Mouse (Mus musculus) MEL (cell line): ENCODE measurements around the gene Daglb. TPM values are rescaled to one million over a fixed set of nuclear protein-coding genes. Genes with fewer than 3 reads are reported as not detected.

Experiments used
- DNase-seq: peaks from one replicate; pipeline ENCODE4 v3.0.0; 2011; ENCODE audit warnings: low read depth, low spot score
- H3K27ac ChIP-seq: 2 replicates; pipeline ENCODE4 v1.5.1; 2012; ENCODE audit warnings: low read depth, mild to moderate bottlenecking, control low read depth, low read length, moderate library complexity; ENCODE audit not compliant: control insufficient read depth
- H3K27me3 ChIP-seq, 2 experiments: fragments of 150-350 bp in 1 of 2; sonication (generic) in 1 of 2; 2 replicates each; pipeline ENCODE4 v1.6.1; 2012; ENCODE audit warnings: low read length in 2 of 2, mild to moderate bottlenecking in 2 of 2, improper control_type of control experiment in 1 of 2, moderate library complexity in 1 of 2; ENCODE audit not compliant: insufficient read depth in 2 of 2, control insufficient read depth in 1 of 2
- H3K36me3 ChIP-seq, 2 experiments: 2 replicates each; pipeline ENCODE4 v1.6.1; 2012 to 2014; ENCODE audit warnings: low read length in 2 of 2, improper control_type of control experiment in 1 of 2, inconsistent platforms in 1 of 2, mild to moderate bottlenecking in 1 of 2; ENCODE audit not compliant: insufficient read depth in 2 of 2, control insufficient read depth in 1 of 2
- H3K4me1 ChIP-seq, 2 experiments: fragments of 150-350 bp in 1 of 2; sonication (generic) in 1 of 2; 2 replicates each; pipeline ENCODE4 v1.6.1; 2012; ENCODE audit warnings: low read length in 2 of 2, improper control_type of control experiment in 1 of 2, mild to moderate bottlenecking in 1 of 2; ENCODE audit not compliant: insufficient read depth in 2 of 2, control insufficient read depth in 1 of 2
- H3K4me3 ChIP-seq, 2 experiments: fragments of 150-350 bp in 1 of 2; sonication (generic) in 1 of 2; 2 replicates each; pipeline ENCODE4 v1.5.1; 2012; ENCODE audit warnings: low read depth in 2 of 2, low read length in 2 of 2, mild to moderate bottlenecking in 2 of 2, moderate library complexity in 2 of 2, control low read depth in 1 of 2, improper control_type of control experiment in 1 of 2; ENCODE audit not compliant: control insufficient read depth in 1 of 2, insufficient read depth in 1 of 2
- H3K79me2 ChIP-seq: 2 replicates; pipeline ENCODE4 v1.6.1; 2012; ENCODE audit warnings: mild to moderate bottlenecking, low read length, moderate library complexity; ENCODE audit not compliant: control insufficient read depth, poor library complexity, insufficient read depth
- H3K9ac ChIP-seq: 2 replicates; pipeline ENCODE4 v1.6.1; 2012; ENCODE audit warnings: low read depth, mild to moderate bottlenecking, control low read depth, low read length, moderate library complexity; ENCODE audit not compliant: control insufficient read depth, poor library complexity, severe bottlenecking
- H3K9me3 ChIP-seq: fragments of 150-350 bp; sonication (generic); replicated peaks from 2 replicates; pipeline ENCODE4 v1.6.1; 2012; ENCODE audit warnings: mild to moderate bottlenecking, low read length, improper control_type of control experiment, moderate library complexity; ENCODE audit not compliant: insufficient read depth
- BHLHE40 ChIP-seq: IDR thresholded peaks from 2 replicates; pipeline ENCODE4 v1.6.1; 2012; ENCODE audit warnings: low read depth, mild to moderate bottlenecking, inconsistent platforms, low read length, improper control_type of control experiment, borderline replicate concordance
- CTCF ChIP-seq, 3 experiments: IDR thresholded peaks in 2 of 3; conservative IDR thresholded peaks in 1 of 3; 2 replicates each; pipeline ENCODE4 v1.5.1; 2011 to 2012; ENCODE audit warnings: low read length in 3 of 3, low read depth in 2 of 3, mild to moderate bottlenecking in 2 of 3, improper control_type of control experiment in 1 of 3, inconsistent platforms in 1 of 3, mixed read lengths in 1 of 3, moderate library complexity in 1 of 3; ENCODE audit not compliant: control insufficient read depth in 1 of 3, insufficient read depth in 1 of 3, poor library complexity in 1 of 3, severe bottlenecking in 1 of 3
- ELF1 ChIP-seq: IDR thresholded peaks from 2 replicates; pipeline ENCODE4 v1.6.1; 2014; ENCODE audit warnings: low read depth, mild to moderate bottlenecking, inconsistent platforms, low read length, improper control_type of control experiment, moderate library complexity
- EP300 ChIP-seq, 2 experiments: IDR thresholded peaks; 2 replicates each; pipeline ENCODE4 v1.6.1; 2011; ENCODE audit warnings: improper control_type of control experiment in 2 of 2, low read length in 2 of 2, low read depth in 1 of 2, mild to moderate bottlenecking in 1 of 2
- ETS1 ChIP-seq: IDR thresholded peaks from 2 replicates; pipeline ENCODE4 v1.6.1; 2012; ENCODE audit warnings: low read depth, mild to moderate bottlenecking, inconsistent platforms, low read length, improper control_type of control experiment, moderate library complexity
- GABPA ChIP-seq: IDR thresholded peaks from 2 replicates; pipeline ENCODE4 v1.6.1; 2012; ENCODE audit warnings: low read depth, mild to moderate bottlenecking, inconsistent platforms, low read length, improper control_type of control experiment, moderate library complexity
- GATA1 ChIP-seq: IDR thresholded peaks from 2 replicates; pipeline ENCODE4 v1.6.1; 2011; ENCODE audit warnings: low read depth, low read length, improper control_type of control experiment
- MAFK ChIP-seq: IDR thresholded peaks from 2 replicates; pipeline ENCODE4 v1.6.1; 2011; ENCODE audit warnings: low read depth, mild to moderate bottlenecking, low read length, improper control_type of control experiment, borderline replicate concordance
- MAX ChIP-seq: IDR thresholded peaks from 2 replicates; pipeline ENCODE4 v1.6.1; 2011; ENCODE audit warnings: low read length, improper control_type of control experiment
- MXI1 ChIP-seq: IDR thresholded peaks from 2 replicates; pipeline ENCODE4 v1.6.1; 2011; ENCODE audit warnings: mild to moderate bottlenecking, low read depth, low read length, improper control_type of control experiment
- MYB ChIP-seq: IDR thresholded peaks from 2 replicates; pipeline ENCODE4 v1.6.1; 2011; ENCODE audit warnings: mild to moderate bottlenecking, low read depth, low read length, improper control_type of control experiment
- NELFE ChIP-seq: IDR thresholded peaks from 2 replicates; pipeline ENCODE4 v1.6.1; 2011; ENCODE audit warnings: low read depth, low read length, improper control_type of control experiment
- RAD21 ChIP-seq: IDR thresholded peaks from 2 replicates; pipeline ENCODE4 v1.6.1; 2011; ENCODE audit warnings: mild to moderate bottlenecking, low read depth, low read length, improper control_type of control experiment
- RCOR1 ChIP-seq: IDR thresholded peaks from 2 replicates; pipeline ENCODE4 v1.6.1; 2012; ENCODE audit warnings: low read depth, mild to moderate bottlenecking, inconsistent platforms, low read length, improper control_type of control experiment
- SIN3A ChIP-seq: IDR thresholded peaks from 2 replicates; pipeline ENCODE4 v1.6.1; 2012; ENCODE audit warnings: low read length, improper control_type of control experiment, inconsistent platforms
- SMC3 ChIP-seq: IDR thresholded peaks from 2 replicates; pipeline ENCODE4 v1.6.1; 2011; ENCODE audit warnings: low read depth, low read length, improper control_type of control experiment
- TAL1 ChIP-seq: IDR thresholded peaks from 2 replicates; pipeline ENCODE4 v1.6.1; 2012; ENCODE audit warnings: mild to moderate bottlenecking, inconsistent platforms, low read length, moderate library complexity, mixed read lengths
- TBP ChIP-seq: IDR thresholded peaks from 2 replicates; pipeline ENCODE4 v1.8.0; 2011; ENCODE audit warnings: low read depth, low read length, improper control_type of control experiment
- TCF12 ChIP-seq: IDR thresholded peaks from 2 replicates; pipeline ENCODE4 v1.6.1; 2014; ENCODE audit warnings: low read depth, mild to moderate bottlenecking, inconsistent platforms, low read length, improper control_type of control experiment, moderate library complexity
- UBTF ChIP-seq: IDR thresholded peaks from 2 replicates; pipeline ENCODE4 v1.6.1; 2012; ENCODE audit warnings: low read depth, mild to moderate bottlenecking, inconsistent platforms, low read length, improper control_type of control experiment, moderate library complexity, borderline replicate concordance; ENCODE audit not compliant: insufficient read depth
- USF1 ChIP-seq: IDR thresholded peaks from 2 replicates; pipeline ENCODE4 v1.6.1; 2014; ENCODE audit warnings: low read depth, mild to moderate bottlenecking, inconsistent platforms, low read length, improper control_type of control experiment, moderate library complexity
- ZC3H11A ChIP-seq: IDR thresholded peaks from 2 replicates; pipeline ENCODE4 v1.6.1; 2012; ENCODE audit warnings: low read depth, mild to moderate bottlenecking, inconsistent platforms, low read length, improper control_type of control experiment
- ZNF384 ChIP-seq: IDR thresholded peaks from 2 replicates; pipeline ENCODE4 v1.6.1; 2012; ENCODE audit warnings: low read depth, mild to moderate bottlenecking, inconsistent platforms, low read length, improper control_type of control experiment
- polyA plus RNA-seq, 2 experiments: library from polyadenylated mRNA; stranded (reverse) in 1 of 2; unstranded in 1 of 2; fragments of >175 nt in 1 of 2; fragments of >200 nt in 1 of 2; gene quantifications; 2 replicates each; pipeline versions ENCODE4 v1.2.1 to v1.2.4; 2012; ENCODE audit warnings: low replicate concordance in 2 of 2, low read depth in 1 of 2; ENCODE audit not compliant: insufficient read length in 2 of 2, insufficient read depth in 1 of 2, missing spikeins in 1 of 2
- total RNA-seq: library from RNA; depleted of rRNA; stranded (reverse); fragments of 300-350 nt; gene quantifications from 2 replicates; pipeline ENCODE4 v1.2.3, GENCODE M21; 2012

The Daglb gene
- total and polyA plus RNA-seq, 3 experiments, result 8.9 to 10.4 TPM; not detected in 1

DNA sequence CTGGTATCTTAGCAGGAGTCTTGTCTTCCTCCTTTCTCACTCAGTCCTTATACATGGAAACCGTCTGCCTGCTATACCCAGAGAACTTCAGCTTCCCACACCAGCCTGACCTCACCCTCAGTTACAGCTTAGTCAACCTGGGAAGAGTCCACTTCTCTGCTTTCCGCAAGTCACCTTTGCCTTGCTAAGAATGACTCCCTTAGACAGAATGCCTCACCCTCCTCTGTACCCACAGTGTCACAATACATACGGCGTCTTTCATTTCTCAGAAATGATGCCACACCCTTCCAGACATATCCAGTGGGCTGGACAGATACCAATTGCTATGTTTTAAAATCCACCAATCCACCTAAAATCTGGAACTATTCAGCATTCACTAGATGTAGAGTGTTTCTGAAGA, 47.9 kb downstream of the Daglb start:
- no peak overlapping the region for H3K9ac ChIP-seq
- peaks cover 3 to 14% of the 10 kb centered on the region in 2 experiments for H3K4me1 ChIP-seq
- peaks cover 17 to 24% of the 10 kb centered on the region in 2 experiments for H3K36me3 ChIP-seq
- peaks cover 31% of the 10 kb centered on the region for H3K79me2 ChIP-seq
- no peak overlapping the region for H3K4me3 ChIP-seq
- no peaks in the 10 kb centered on the region for H3K9me3 ChIP-seq
- TF ChIP-seq SMC3 (no peak), BHLHE40 (no peak), TBP (no peak), UBTF (no peak), RAD21 (no peak), EP300 (IDR thresholded peaks at IDR 0.05; ENCODE audit: low read depth in 1 of 2, low read length in 2 of 2) (no peak)
- TF ChIP-seq, all 39 proteins: peak for 0
- no peaks in the 10 kb centered on the region for H3K27me3 ChIP-seq
- no peak overlapping the region for H3K27ac ChIP-seq
- no peak for DNase-seq

DNA sequence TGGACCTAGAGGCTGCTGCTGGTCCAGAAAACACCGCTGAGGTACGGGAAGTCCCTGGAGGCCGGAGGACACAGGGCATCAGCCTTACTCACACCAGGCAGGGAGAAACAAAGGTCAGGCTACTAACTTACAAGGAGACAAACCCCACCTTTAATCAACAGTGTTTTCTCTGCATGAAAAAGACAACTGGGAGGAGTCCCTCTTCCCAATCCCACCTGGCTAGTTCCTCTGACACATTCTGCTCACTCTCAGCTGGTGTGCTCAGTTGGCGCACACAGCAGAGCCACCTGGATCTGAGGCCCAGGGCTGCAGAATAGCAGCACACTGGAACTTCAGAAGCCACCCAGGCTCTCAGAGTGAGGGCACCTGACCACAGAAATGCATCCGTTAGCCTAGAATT, 50.5 kb downstream of the Daglb start:
- Histone ChIP-seq H3K4me3 (no peak overlapping the region), H3K4me1 (peaks cover 0 to 8% of the 10 kb centered on the region in 2 experiments; a peak in 3 of 4 replicates), H3K27ac (no peak overlapping the region), H3K9ac (no peak overlapping the region), H3K79me2 (peaks cover 44% of the 10 kb centered on the region), H3K36me3 (peaks cover 12 to 20% of the 10 kb centered on the region in 2 experiments), H3K9me3 (no peaks in the 10 kb centered on the region), H3K27me3 (no peaks in the 10 kb centered on the region)
- TF ChIP-seq ZNF384, result no peak
- no peak for TF ChIP-seq RAD21
- no peak for TF ChIP-seq UBTF
- TF ChIP-seq SIN3A, result no peak
- no peak for TF ChIP-seq MAFK
- no peak for DNase-seq

DNA sequence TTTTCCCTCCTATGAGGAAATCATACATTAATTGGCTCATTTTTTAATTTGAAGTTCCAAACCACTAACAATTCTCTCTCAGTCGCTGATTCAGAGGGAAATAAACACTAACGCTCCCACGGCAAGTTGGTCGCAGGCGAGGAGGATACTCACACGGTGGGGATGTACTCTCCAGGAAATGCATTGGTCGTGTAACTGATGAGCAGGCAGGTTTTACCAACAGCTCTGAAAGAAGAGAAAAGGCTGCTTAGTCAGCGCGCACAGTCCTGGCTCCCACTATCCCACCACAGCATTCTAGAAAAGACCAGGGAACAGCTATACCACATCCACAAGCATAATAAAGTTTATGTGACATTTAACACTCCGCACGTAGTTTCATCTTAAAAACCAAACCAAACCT, 52.6 kb downstream of the Daglb start:
- Histone ChIP-seq H3K9ac (no peak overlapping the region), H3K36me3 (peaks cover 7 to 23% of the 10 kb centered on the region in 2 experiments), H3K4me3 (no peak overlapping the region), H3K27ac (no peak overlapping the region), H3K79me2 (peaks cover 54% of the 10 kb centered on the region), H3K4me1 (peaks cover 0 to 2% of the 10 kb centered on the region in 2 experiments; a peak in 2 of 4 replicates), H3K27me3 (no peaks in the 10 kb centered on the region), H3K9me3 (no peaks in the 10 kb centered on the region)
- DNase-seq, result no peak
- no peak for TF ChIP-seq CTCF (IDR thresholded peaks at IDR 0.05 in 2 of 3, conservative IDR thresholded peaks at IDR 0.05 in 1 of 3; ENCODE audit: control insufficient read depth in 1 of 3, insufficient read depth in 1 of 3, low read depth in 2 of 3, low read length in 3 of 3, poor library complexity in 1 of 3, severe bottlenecking in 1 of 3)
- no peak for TF ChIP-seq GATA1
- no peak for TF ChIP-seq MXI1
- no peak for TF ChIP-seq TBP
- no peak for TF ChIP-seq MAFK
- TF ChIP-seq ELF1, result no peak
- TF ChIP-seq MYB, result no peak
- no peak for TF ChIP-seq RAD21
- TF ChIP-seq ZC3H11A, result no peak
- no peak for TF ChIP-seq MAX
- no peak for TF ChIP-seq USF1
- no peak for TF ChIP-seq ZNF384
- TF ChIP-seq RCOR1, result no peak
- no peak for TF ChIP-seq TCF12
- TF ChIP-seq NELFE, result no peak
- no peak for TF ChIP-seq TAL1
- no peak for TF ChIP-seq GABPA
- TF ChIP-seq ETS1, result no peak
- TF ChIP-seq EP300 (IDR thresholded peaks at IDR 0.05; ENCODE audit: low read depth in 1 of 2, low read length in 2 of 2), result no peak
- TF ChIP-seq SMC3, result no peak
